Mouse (Mus musculus) adrenal gland, adult (tissue): ENCODE data around the gene Gpr18.

Experiments used
- DNase-seq, 2 experiments: peaks; one replicate each; pipeline ENCODE4 v3.0.0; 2022 to 2023; ENCODE audit warnings: low spot score in 1 of 2; ENCODE audit not compliant: inconsistent age in 2 of 2

Gene Gpr18

DNA sequence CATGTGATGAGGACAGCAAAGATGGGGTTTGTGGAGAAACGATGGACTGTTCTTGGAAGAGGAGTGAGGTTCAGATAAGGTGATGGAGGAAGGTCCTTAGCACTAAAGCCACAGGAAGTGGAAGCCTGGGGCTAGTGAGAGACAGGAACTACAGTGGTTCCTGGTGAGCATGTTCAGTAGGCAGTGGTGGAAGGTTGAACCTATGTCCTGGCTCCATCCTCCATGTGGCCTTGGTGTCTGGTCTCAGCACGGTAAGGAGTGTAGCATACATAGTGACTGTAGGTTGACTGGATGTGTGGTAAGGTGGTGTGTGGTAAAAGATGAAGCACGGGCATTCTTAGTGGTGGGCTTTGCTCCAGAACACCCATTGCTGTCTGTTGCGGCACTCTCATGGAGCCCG is 34.3 kb upstream of the Gpr18 start:
- DNase-seq = no peak

DNA sequence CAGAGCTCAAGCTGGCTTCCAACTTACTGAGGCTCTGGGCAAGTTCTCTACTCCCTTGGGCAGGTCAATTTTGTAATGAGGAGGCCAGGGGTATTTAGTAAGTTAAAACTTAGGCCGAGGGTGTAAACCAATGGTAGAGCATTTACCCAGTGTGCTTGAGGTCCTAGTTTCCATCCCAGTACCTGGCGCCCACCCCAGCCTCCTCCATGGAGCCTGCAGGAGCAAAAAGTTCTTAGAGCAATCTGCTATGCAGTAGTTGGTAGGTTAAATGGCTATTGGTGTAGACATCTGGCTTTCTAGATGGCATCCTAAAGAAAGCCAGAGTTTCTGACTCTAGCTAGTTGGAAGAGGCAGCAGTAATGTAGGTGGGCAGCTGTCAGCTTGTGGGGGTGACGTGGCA is 33.9 kb upstream of the Gpr18 start:
- DNase-seq = no peak

DNA sequence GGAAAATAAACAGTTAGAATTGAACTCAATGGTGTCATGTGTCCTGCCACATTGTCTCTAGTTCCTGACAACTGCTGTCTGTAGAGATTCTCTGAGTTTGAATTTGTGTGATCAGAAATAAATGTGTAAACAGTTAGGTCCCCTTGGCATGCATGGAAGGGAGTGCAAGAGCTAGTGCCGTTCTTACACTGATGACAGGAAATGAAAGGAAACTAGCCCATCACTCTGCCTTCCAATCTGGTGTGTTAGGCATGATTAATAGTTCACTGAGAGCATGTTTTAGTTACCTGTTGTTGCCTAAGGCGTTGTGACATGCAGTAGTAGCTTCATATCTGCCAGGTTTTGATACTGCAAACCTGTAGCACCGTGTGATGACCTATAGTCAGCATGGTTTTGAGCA is 32.4 kb upstream of the Gpr18 start:
- DNase-seq = no peak

DNA sequence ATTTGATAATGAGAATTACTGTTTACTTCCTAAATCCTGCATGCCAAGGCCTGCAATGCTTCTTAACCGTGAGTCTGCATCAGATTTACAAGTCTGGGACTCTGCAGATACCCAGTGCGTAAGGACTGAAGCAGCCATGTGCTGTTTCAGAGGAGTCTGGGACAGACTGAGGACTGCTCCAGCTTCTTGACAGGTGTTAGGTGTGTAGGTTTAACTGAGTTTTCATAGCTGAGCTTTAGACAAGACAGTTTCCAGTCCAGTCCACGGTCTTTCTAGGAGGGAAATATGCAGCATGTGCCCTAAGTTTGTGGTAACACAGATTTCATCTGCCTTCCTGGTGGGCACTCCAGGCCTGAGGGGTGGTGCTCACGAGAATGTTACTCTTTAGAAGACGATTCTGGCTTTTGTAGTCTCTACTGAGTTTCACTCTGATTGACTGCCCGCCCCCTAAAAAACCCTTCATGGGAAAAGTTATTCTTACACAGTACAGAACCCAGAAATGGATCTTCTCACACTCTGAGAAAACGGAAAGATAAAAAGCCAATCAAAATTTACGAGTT is 31.7 kb upstream of the Gpr18 start:
- DNase-seq = no peak

DNA sequence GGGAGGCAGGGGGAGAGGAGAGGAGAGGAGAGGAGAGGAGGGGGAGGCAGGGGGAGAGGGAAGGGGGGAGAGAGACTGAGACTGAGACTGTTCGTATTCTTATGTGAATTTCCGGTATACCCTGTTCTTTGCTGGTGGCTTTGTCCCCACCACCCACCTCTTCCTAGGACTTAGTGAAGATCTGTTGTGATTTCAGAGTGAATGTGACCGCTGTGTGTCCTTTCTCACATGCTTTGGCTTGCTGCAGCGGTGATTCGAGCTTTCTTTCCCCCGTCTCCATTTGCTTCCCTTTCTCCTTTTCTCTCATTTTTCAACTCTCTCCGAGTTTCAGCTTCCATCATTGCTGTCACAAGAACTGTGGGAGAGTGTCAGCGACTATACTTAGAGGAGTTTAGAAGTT is 31.1 kb upstream of the Gpr18 start:
- no peak for DNase-seq

DNA sequence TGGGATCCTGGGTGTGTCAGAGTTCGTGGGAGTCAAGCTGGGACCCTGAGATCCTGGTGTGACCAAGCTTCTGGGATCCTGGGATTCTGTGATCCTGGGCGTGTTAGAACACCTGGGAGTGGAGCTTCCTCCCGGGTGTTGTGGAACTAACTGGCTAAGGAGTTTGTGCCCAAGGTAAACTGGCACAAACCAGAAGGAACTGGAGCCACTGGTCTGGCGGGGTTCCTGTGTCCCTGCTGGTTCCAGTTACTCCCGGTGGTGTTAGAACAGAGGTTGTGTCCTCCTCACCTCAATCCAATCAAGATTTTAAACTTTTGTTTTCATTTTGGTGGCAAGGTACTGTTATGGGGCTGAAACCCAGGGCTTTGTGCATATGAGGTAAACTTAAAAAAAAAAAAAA is 30.6 kb upstream of the Gpr18 start:
- DNase-seq = no peak

DNA sequence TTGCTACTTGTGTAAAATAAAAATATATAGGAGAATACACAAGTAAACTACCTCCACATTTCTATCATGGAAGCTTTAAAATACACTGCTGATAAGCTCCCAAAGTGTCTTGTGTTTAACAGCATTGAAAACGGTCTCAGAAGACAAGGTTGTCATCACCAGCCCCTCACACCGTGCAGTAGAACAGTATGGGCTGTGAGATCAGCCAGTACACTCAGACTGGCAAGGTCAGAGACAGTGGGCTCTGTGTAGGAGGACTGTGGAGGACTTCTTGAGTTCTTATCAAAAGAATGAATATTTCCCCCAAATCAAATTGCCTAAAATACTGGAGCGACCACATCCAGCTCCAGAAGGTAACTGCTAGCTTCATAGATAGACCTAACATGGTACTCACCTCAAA is 24.0 kb upstream of the Gpr18 start:
- peak in 1 of 2 experiments; percentile 2 for DNase-seq

DNA sequence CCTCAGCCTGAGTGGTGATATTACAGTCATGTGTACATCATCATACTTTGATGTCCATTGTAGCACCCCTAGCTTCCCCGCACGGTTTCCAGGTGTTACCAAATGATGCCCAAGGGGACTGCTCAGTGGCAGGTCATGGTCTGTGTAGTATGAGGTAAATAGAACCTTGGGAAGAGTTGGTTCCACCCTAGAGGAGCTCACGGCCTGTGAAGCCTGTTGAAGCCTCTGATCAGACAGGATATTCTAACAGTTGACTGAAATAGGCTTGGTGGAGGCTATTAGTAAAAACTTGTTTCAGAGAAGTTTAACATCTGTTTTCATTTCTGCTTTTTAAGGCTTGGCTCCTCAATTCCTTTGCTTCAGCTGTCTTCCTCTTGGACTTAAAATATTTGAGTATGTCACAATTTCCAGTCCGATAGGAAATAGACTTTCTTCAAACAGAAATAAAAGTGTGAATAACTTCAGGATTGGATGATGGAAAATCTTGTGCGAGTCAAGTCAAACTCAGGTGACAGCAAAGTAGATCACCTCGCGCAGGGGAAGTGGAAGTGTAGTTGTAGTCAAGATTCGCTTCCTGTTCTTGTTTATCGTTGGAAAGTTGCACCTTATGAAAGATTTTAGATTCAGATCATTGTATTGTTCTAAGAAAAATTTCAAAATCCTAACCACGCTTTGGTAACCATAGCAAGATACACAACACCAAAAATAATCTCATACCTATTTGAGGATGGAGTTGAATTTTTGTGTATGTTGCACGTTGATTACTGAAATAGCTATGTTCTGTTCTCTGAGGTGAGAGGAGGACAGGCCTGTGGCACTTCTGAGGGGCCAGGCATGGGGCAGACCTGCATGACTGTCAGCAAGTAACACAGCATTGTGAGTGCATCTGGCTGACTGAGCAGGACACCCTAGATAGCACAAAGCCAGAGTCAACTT is 22.9 kb upstream of the Gpr18 start:
- DNase-seq = peak in 1 of 2 experiments; percentile 25

DNA sequence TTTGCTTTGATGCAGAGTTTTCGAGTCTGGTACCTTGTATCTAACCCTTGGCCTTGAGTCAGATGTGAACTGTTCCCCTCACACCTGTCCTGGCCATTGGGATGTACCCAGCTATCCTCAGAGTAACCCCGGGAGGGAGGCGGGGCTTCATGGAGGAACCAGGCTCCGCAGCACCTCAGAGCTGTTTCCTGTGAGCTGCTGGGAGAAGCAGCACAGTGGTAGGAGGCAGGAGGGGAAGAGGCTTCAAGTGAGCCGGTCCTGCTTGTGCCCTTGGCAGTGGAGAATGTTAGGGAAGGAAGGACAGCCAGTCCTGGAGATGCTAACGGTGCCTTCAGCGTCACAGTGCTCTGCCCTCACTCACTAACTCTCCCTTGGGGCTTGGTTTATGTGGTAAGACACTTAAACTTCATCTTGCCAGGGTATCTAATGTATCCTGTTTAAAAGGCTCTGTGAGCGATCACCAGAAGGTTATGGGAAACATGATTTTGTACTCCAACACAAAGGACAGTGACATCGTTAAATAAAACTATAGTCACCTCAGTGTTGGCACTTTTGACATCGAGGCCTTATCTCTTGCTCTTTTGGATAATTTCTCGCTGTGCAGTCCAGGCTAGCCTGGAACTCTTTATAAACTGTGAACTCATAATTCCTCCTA is 22.1 kb upstream of the Gpr18 start:
- peak in 1 of 2 experiments; percentile 20 for DNase-seq

DNA sequence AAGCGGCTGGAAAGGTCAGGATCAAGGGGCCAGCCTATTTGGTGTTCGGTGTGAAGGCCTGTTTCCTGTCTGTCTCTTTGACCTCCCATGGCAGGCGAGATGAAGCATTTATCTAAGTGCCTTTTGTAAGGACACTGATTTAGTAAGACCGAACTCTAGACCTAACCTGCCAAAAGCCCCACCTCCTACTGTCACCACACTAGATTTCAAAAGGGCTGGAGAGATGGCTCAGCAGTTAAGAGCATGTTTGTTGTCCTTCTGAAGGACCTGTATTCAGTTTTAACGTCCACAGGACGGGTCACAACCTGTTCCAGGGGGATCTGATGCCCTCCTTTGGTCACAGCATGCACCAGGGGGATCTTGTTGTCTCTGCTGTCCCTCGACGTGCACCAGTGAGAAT is 21.3 kb upstream of the Gpr18 start:
- no peak for DNase-seq

DNA sequence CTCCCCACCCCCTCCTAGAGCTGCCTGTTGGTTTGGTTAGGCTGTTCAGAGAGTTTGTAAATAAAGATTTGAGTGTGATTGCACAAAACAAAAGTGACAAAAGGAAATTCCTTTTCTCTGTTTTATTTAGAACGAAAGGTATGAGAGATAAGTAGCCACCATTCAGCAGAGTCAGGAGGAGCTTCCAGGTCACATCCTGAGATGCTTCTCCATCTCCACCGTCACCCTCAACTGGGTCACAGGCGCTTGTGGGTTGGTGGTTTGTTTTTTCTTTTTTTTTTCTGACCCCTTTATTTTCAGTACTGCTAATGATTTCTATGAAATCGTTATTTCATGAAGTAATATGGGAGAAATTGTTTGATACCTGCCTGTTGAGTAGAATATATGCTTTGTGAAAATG is 20.8 kb upstream of the Gpr18 start:
- DNase-seq = no peak

DNA sequence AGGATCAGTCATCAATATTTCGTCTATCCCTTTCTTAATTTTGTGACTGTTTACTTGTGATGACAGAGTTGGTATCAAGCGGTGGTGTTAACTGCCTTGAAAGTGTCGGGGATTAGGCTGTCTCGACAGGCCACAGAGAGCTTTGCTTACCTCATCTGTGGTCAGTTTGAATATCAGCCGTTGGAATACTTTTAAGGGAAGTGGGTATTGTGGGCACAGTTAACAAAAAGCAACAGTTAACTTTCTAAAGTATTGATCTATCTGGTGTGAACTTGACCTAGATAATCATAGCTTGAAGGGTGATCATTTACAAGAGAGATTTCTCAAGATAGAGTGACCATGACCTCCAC is 19.0 kb upstream of the Gpr18 start:
- DNase-seq = no peak

DNA sequence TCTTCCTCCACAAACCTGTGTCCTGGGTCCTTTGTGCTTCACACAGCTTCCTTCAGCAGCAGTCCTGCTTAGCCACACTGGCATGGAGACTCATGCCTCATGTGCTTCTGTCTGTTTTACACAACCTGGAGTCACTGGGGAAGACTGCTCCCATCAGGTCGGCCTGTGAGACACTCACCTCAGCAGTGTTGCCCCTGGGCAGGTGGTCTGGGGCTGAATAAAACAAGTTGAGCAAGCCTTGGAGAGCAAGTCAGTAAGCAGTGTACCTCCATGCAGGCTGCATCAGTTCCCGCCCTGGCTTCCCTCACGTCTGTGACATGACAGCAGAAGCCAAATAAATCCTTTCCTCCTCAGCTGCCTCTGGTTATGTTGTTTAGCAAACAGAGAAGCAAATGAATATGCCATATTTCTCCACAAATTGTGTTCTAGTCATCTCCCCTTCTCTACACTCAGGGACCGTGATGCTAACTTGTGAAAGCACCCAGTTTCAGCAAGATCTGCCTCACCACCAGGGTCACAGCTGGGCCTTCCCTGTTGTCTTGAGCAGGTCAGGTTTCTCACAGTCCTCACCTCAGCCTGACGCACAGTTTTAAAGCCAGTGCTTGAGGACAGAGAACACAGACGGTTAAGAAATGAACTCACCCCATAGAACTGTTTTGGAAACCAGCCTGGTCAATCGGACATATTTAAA is 18.5 kb upstream of the Gpr18 start:
- DNase-seq = no peak

DNA sequence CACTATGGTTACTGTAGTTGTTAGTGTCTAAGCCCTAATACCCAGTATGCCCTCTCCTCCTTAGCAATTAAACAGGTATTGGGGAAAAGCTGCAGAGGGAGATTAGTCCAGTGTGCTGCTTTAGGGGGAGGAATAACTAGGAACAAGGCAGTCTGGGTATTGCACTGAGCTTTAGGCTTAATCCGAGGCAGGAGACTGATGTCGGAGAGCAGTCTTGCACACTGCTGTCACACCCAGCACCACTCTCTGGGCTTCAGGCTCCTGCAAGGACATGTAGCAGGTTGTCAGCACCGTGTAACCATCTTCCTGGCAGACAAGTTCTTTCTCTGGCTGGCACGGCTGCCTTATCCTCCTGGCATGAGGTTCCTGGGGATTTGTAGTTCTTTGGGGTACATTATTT is 16.6 kb upstream of the Gpr18 start:
- DNase-seq = no peak

DNA sequence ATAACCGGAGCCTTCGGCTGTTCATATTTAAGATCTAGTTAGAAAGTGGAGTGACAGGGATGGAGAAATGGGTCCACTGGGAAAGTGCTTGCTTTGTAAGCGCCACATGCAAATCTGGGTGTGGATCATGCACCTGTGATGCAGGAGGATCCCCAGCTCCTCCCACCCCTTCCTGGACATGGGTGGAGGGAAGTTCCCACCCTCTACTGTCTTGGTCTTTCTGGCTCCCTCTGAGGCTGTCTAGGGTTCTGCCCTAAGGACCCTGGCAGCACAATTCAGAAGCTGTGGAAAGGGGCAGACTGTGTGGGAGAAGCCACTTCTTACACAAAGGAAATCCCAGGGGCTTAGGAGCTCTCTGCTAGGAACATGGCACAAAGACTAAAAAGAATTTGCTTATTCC is 16.0 kb upstream of the Gpr18 start:
- no peak for DNase-seq

DNA sequence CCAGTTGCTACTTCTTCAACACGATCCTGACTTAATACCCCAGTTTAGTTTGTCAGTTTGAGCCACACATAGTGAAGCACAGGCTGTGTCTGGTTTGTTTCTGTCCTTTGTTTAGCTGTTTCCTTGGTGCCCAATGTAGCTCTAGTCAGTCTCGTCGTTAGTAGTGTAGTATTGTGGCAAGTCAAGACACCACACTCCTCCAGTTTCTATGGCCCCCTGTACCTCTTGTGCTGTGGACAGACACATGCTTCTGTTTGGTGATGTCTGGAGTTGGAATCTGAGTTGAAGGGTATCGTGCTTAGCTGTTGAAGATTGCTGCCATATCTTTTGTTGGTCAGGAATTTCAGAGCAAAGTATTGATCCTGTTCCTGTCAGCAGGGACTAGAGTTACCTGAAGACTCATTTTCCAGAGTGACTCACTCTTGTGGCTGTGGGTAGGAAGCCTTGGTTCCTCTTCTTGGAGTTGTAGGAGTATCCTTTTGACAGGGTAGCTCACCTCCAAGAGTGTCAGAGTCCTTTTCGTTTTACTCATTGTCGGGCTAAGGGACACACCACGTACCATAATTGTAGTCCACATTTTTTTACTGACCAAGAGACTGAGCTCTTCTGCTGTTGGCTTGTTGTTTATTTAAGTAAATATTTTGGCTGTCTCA is 15.3 kb upstream of the Gpr18 start:
- DNase-seq = no peak

DNA sequence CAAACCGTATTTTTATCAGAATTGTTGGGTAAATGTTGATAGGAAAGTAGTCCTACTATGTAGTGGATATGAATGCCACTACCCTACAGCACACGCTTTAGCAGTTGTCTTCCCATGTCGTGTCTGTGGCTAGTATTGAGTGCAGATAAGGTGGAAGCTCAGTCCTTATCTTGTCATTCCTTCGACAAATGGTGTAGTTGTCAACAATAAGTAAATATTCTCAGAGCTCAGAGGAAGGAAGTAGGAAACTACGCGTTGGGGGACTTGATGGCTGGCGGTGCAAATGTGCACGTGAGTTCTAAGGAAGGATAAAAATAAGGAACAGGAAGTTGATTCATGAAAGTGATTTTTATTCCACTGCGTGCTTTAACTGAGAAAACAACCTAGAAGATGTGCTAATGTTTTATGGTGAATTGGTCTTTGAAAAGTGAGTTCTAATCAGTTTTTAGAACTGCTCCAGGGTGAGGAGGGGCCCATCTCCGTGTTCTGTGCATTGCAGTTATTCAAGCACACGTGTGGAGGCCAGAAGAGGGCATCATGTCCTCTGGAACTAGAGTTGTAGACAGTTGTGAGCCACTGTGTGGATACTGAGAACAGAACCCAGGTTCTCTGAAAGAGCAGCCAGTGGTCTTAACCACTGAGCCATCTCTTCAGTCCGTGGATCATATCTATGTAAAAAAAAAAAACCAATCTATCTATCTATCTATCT is 13.8 kb upstream of the Gpr18 start:
- DNase-seq = no peak

DNA sequence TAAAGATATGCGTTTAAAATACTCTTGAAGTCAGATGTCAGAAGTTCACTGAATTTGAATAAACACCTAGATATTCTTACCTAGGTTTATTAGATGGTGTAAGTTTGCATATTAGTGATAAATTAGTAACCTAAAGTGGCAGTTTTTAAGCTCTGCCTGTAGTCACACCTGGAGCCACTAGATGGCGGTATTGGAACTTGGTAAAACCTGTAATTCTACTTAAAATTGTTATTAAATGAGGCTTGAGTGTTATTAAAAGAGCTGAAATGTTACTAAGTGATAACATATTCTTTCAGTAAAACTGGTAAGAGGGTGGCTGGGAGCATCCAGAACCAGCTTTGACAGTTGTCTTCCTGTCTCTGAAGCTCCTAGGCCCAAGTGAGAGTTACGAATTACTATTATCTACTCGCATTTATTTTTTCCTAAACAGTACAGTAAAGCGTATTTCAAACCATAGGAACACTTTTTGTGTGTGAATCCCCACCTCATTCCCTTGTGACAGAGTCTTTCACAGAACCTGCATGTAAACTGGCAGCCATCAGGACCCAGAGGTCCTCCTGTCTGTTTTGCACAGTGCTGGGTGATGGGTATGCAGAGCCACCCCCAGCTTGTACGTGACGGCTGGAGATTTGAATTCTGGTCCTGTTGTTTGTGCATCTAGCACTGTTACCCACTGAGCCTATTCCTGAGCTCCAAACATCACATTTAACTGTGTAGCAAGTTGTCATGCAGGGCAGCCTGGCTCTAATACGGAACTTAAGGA is 13.0 kb upstream of the Gpr18 start:
- peak in 1 of 2 experiments; percentile 81 for DNase-seq

DNA sequence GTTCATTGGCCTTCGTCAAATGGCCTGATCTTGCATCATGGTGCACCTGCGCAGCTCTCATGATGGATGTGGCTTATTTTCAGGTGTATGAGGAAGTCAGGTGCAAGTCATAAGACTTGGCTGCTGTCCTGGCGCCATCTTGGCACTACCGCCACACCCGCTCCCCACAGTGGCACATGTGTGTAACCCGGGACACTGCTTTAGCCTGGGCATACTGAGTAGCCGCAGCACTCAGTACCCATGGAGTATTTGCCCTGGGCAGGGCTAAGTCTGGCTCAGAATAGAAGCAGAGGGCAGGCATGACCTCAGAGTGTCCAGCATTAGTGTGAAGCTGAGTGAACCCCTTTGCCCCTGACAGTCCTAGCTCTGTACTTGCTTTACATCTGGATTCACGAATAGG is 11.9 kb upstream of the Gpr18 start:
- no peak for DNase-seq

DNA sequence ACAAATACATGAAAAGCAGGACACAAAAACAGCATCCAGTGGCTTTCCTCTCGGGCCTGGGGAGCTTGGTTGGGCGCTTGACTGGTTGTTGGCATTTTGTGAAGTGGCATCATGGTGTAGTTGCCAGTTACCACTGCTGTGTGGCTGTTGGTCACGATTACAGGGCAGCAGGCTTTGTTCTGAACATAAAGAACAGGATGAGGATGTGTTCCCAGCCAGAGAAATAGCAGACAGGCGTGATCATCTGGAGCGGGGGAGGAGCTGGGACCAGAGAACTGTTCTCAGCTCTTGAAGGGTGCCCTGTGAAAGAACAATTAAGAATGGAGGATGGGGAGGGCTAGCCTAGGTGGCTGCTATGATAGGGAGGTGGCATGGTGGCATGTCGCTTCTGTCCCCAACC is 11.3 kb upstream of the Gpr18 start:
- no peak for DNase-seq
